Mouse (Mus musculus) brain, embryonic 14.5 days (tissue): Measurements from ENCODE around the gene Sh3rf3.

Source experiments
- CTCF ChIP-seq: fragments of 200-500 bp; IDR thresholded peaks from 2 replicates; pipeline ENCODE4 v1.5.1; 2012; ENCODE audit warnings: inconsistent platforms, mild to moderate bottlenecking, moderate library complexity, borderline replicate concordance; ENCODE audit not compliant: insufficient read depth, insufficient read length; ENCODE audit errors: extremely low read depth
- POLR2A ChIP-seq: fragments of 200-500 bp; IDR thresholded peaks from 2 replicates; pipeline ENCODE4 v1.6.1; 2012; ENCODE audit warnings: mild to moderate bottlenecking, inconsistent platforms, borderline replicate concordance; ENCODE audit not compliant: poor library complexity, insufficient read depth, insufficient read length, severe bottlenecking; ENCODE audit errors: extremely low read depth

- no peak for TF ChIP-seq POLR2A
- TF ChIP-seq CTCF: no peak
Observed at GRCm38 (mm10) chr10:58922993-58923392, 109.8 kb downstream of the Sh3rf3 start.
